Mouse (Mus musculus) CH12.LX (cell line): Measurements from ENCODE around the gene Micall2. TPM values are rescaled to one million over a fixed set of nuclear protein-coding genes. Genes with fewer than 3 reads are reported as not detected.

ENCODE experiments used
- DNase-seq: peaks from one replicate; pipeline ENCODE4 v3.0.0-alpha.2; 2013; ENCODE audit errors: extremely low read depth
- H3K27ac ChIP-seq: 2 replicates; pipeline ENCODE4 v1.5.1; 2012; ENCODE audit warnings: low read depth, mild to moderate bottlenecking, control low read depth, moderate library complexity; ENCODE audit not compliant: insufficient read depth
- H3K27me3 ChIP-seq: replicated peaks from 2 replicates; pipeline ENCODE3; 2012; ENCODE audit warnings: inconsistent platforms
- H3K36me3 ChIP-seq, 2 experiments: replicated peaks in 1 of 2; 2 replicates each; pipeline versions ENCODE3 to v1.6.1; 2012; ENCODE audit warnings: inconsistent platforms in 1 of 2, low read length in 1 of 2, mild to moderate bottlenecking in 1 of 2, mixed read lengths in 1 of 2, moderate library complexity in 1 of 2; ENCODE audit not compliant: control insufficient read depth in 1 of 2, insufficient read depth in 1 of 2
- H3K4me1 ChIP-seq, 2 experiments: 2 replicates each; pipeline ENCODE4 v1.6.1; 2012; ENCODE audit warnings: inconsistent platforms in 1 of 2, moderate library complexity in 1 of 2; ENCODE audit not compliant: insufficient read depth in 2 of 2, control insufficient read depth in 1 of 2
- H3K4me2 ChIP-seq: 2 replicates; pipeline ENCODE4 v1.6.1; 2012; ENCODE audit warnings: low read depth, mild to moderate bottlenecking, control low read depth; ENCODE audit not compliant: poor library complexity, insufficient read depth, severe bottlenecking
- H3K4me3 ChIP-seq, 3 experiments: fragments of 150-350 bp in 1 of 3; sonication (generic) in 1 of 3; replicated peaks in 1 of 3; 2 replicates each; pipeline versions ENCODE3 to v1.5.1; 2011 to 2012; ENCODE audit warnings: low read depth in 2 of 3, low read length in 2 of 3, mild to moderate bottlenecking in 2 of 3, moderate library complexity in 2 of 3, control low read depth in 1 of 3, improper control_type of control experiment in 1 of 3, inconsistent platforms in 1 of 3, mixed read lengths in 1 of 3; ENCODE audit not compliant: poor library complexity in 1 of 3
- H3K79me2 ChIP-seq: replicated peaks from 2 replicates; pipeline ENCODE4 v1.6.1; 2012; ENCODE audit warnings: mild to moderate bottlenecking, moderate library complexity; ENCODE audit not compliant: control insufficient read depth, poor library complexity, insufficient read depth, severe bottlenecking; ENCODE audit errors: extremely low read depth
- H3K9ac ChIP-seq: 2 replicates; pipeline ENCODE4 v1.6.1; 2012; ENCODE audit warnings: low read depth, mild to moderate bottlenecking, control low read depth, moderate library complexity; ENCODE audit not compliant: insufficient read depth
- H3K9me3 ChIP-seq: replicated peaks from 2 replicates; pipeline ENCODE3; 2012; ENCODE audit warnings: low read length, inconsistent platforms, mixed read lengths
- CHD2 ChIP-seq: IDR thresholded peaks from 2 replicates; pipeline ENCODE4 v1.6.1; 2011; ENCODE audit warnings: low read length, improper control_type of control experiment
- CTCF ChIP-seq, 2 experiments: IDR thresholded peaks in 1 of 2; conservative IDR thresholded peaks in 1 of 2; 2 replicates each; pipeline ENCODE4 v1.5.1; 2011 to 2012; ENCODE audit warnings: low read depth in 2 of 2, low read length in 2 of 2, improper control_type of control experiment in 1 of 2, inconsistent platforms in 1 of 2, mild to moderate bottlenecking in 1 of 2, moderate library complexity in 1 of 2
- ETS1 ChIP-seq: conservative IDR thresholded peaks from 2 replicates; pipeline ENCODE4 v1.6.1; 2012; ENCODE audit warnings: low read depth, mild to moderate bottlenecking, inconsistent platforms, low read length, improper control_type of control experiment, moderate library complexity
- GABPA ChIP-seq: IDR thresholded peaks from 2 replicates; pipeline ENCODE4 v1.6.1; 2012; ENCODE audit warnings: low read depth, low read length, improper control_type of control experiment, inconsistent platforms; ENCODE audit not compliant: insufficient replicate concordance
- JUN ChIP-seq: IDR thresholded peaks from 2 replicates; pipeline ENCODE4 v1.6.1; 2011; ENCODE audit warnings: low read depth, mild to moderate bottlenecking, low read length, improper control_type of control experiment, moderate library complexity; ENCODE audit not compliant: insufficient read depth
- KAT2A ChIP-seq: IDR thresholded peaks from 2 replicates; pipeline ENCODE4 v1.6.1; 2012; ENCODE audit warnings: low read length, improper control_type of control experiment, inconsistent platforms; ENCODE audit not compliant: insufficient replicate concordance
- MAFK ChIP-seq: IDR thresholded peaks from 2 replicates; pipeline ENCODE4 v1.6.1; 2011; ENCODE audit warnings: low read length, improper control_type of control experiment; ENCODE audit not compliant: insufficient replicate concordance
- MAX ChIP-seq: IDR thresholded peaks from 2 replicates; pipeline ENCODE4 v1.6.1; 2011; ENCODE audit warnings: low read length, improper control_type of control experiment
- MXI1 ChIP-seq: IDR thresholded peaks from 2 replicates; pipeline ENCODE4 v1.6.1; 2011; ENCODE audit warnings: mild to moderate bottlenecking, low read depth, low read length, improper control_type of control experiment
- RAD21 ChIP-seq: IDR thresholded peaks from 2 replicates; pipeline ENCODE4 v1.6.1; 2011; ENCODE audit warnings: low read depth, mild to moderate bottlenecking, low read length, improper control_type of control experiment, moderate library complexity
- RCOR1 ChIP-seq: conservative IDR thresholded peaks from 2 replicates; pipeline ENCODE4 v1.6.1; 2012; ENCODE audit warnings: low read depth, mild to moderate bottlenecking, inconsistent platforms, low read length, improper control_type of control experiment
- TBP ChIP-seq: conservative IDR thresholded peaks from 2 replicates; pipeline ENCODE4 v1.6.1; 2011; ENCODE audit warnings: low read depth, low read length, improper control_type of control experiment
- UBTF ChIP-seq: IDR thresholded peaks from 2 replicates; pipeline ENCODE4 v1.6.1; 2012; ENCODE audit warnings: low read depth, mild to moderate bottlenecking, inconsistent platforms, low read length, improper control_type of control experiment, moderate library complexity
- USF1 ChIP-seq: IDR thresholded peaks from 2 replicates; pipeline ENCODE4 v1.6.1; 2014; ENCODE audit warnings: low read depth, mild to moderate bottlenecking, inconsistent platforms, low read length, improper control_type of control experiment
- USF2 ChIP-seq: conservative IDR thresholded peaks from 2 replicates; pipeline ENCODE4 v1.6.1; 2011; ENCODE audit warnings: low read depth, low read length, improper control_type of control experiment
- ZC3H11A ChIP-seq: IDR thresholded peaks from 2 replicates; pipeline ENCODE4 v1.6.1; 2012; ENCODE audit warnings: low read depth, mild to moderate bottlenecking, inconsistent platforms, low read length, improper control_type of control experiment
- ZMIZ1 ChIP-seq: IDR thresholded peaks from 2 replicates; pipeline ENCODE4 v1.6.1; 2012; ENCODE audit warnings: low read depth, mild to moderate bottlenecking, inconsistent platforms, low read length, improper control_type of control experiment
- dilution Hi-C: fragments of 300-500 bp; cut with MboI; formaldehyde crosslinking; loops from 2 replicates; pipeline ENCODE4 v1.14.3; 2020; ENCODE audit warnings: low sequenced_read_pairs; ENCODE audit not compliant: extremely low pct_unique_long_range_greater_than_20kb, extremely low pct_ligation_motif_present
- in situ Hi-C: fragments of 300-500 bp; cut with MboI; formaldehyde crosslinking; loops from 3 replicates; pipeline ENCODE4 v1.14.3; 2019; ENCODE audit warnings: low sequenced_read_pairs, low pct_ligation_motif_present, low pct_unique_long_range_greater_than_20kb, mixed read lengths
- polyA plus RNA-seq: library from polyadenylated mRNA; unstranded; fragments of >175 nt; gene quantifications from 2 replicates; pipeline ENCODE4 v1.2.1, GENCODE M21; 2012; ENCODE audit warnings: low read depth; ENCODE audit not compliant: insufficient read length
- total RNA-seq, 2 experiments: library from RNA; depleted of rRNA; stranded (reverse); fragments of 300-350 nt in 1 of 2; fragments of >200 nt in 1 of 2; gene quantifications; 2 replicates each; pipeline ENCODE4 v1.2.3; 2012 to 2014

Gene Micall2
- total and polyA plus RNA-seq, 3 experiments: 1.3 to 3.0 (median 1.7) TPM

- dilution Hi-C loops: no loop called here
- no peak overlapping the region for H3K4me3 ChIP-seq
- H3K9me3 ChIP-seq: peaks cover 3% of the 10 kb centered on the region
- no peak for DNase-seq
- in situ Hi-C loops: no loop called here
- no peak for TF ChIP-seq TBP
- no peak for TF ChIP-seq USF1
- TF ChIP-seq GABPA: no peak
- TF ChIP-seq MAFK: no peak
- no peak for TF ChIP-seq MXI1
- TF ChIP-seq JUN: no peak
- TF ChIP-seq CHD2: no peak
- no peak for TF ChIP-seq USF2
- no peak for TF ChIP-seq ETS1
- no peak for TF ChIP-seq UBTF
- no peak for TF ChIP-seq RAD21
- H3K27ac ChIP-seq: no peak overlapping the region
- H3K4me1 ChIP-seq: peaks cover 5 to 16% of the 10 kb centered on the region in 2 experiments; a peak in 3 of 4 replicates
- H3K27me3 ChIP-seq: no peaks in the 10 kb centered on the region
- no peak overlapping the region for H3K4me2 ChIP-seq
- H3K79me2 ChIP-seq: no peaks in the 10 kb centered on the region
- no peak overlapping the region for H3K9ac ChIP-seq
- H3K36me3 ChIP-seq: peaks cover 5 to 40% of the 10 kb centered on the region in 2 experiments
These were observed 29.6 kb downstream of the Micall2 start for GRCm38 (mm10) chr5:139706496-139706895.

GRCm38 (mm10) chr5:139702905-139703304 lies 33.2 kb downstream of the Micall2 start:
- TF ChIP-seq RAD21 (peak; percentile 5), ZC3H11A (no peak), MAX (no peak), CHD2 (peak; percentile 54; the same call in 1 of the 2 replicates), CTCF (conservative IDR thresholded peaks at IDR 0.05 in 1 of 2, IDR thresholded peaks at IDR 0.05 in 1 of 2; ENCODE audit: low read depth in 2 of 2, low read length in 2 of 2) (peak; percentile 51 to 67), ZMIZ1 (no peak), RCOR1 (no peak), KAT2A (no peak)
- in situ Hi-C loops (no loop called here), dilution Hi-C loops (no loop called here)
- no peak overlapping the region for H3K9ac ChIP-seq
- H3K27me3 ChIP-seq: no peaks in the 10 kb centered on the region
- H3K4me1 ChIP-seq: peaks cover 0 to 18% of the 10 kb centered on the region in 2 experiments; a peak in 3 of 4 replicates
- H3K36me3 ChIP-seq: peaks cover 0 to 11% of the 10 kb centered on the region in 2 experiments
- DNase-seq: peak; percentile 46
- H3K27ac ChIP-seq: no peak overlapping the region
- no peak overlapping the region for H3K4me2 ChIP-seq
- no peak overlapping the region for H3K4me3 ChIP-seq
- no peaks in the 10 kb centered on the region for H3K79me2 ChIP-seq
- H3K9me3 ChIP-seq: peaks cover 3% of the 10 kb centered on the region
